Mouse (Mus musculus): Measurements from ENCODE around the gene Xaf1.

DNA sequence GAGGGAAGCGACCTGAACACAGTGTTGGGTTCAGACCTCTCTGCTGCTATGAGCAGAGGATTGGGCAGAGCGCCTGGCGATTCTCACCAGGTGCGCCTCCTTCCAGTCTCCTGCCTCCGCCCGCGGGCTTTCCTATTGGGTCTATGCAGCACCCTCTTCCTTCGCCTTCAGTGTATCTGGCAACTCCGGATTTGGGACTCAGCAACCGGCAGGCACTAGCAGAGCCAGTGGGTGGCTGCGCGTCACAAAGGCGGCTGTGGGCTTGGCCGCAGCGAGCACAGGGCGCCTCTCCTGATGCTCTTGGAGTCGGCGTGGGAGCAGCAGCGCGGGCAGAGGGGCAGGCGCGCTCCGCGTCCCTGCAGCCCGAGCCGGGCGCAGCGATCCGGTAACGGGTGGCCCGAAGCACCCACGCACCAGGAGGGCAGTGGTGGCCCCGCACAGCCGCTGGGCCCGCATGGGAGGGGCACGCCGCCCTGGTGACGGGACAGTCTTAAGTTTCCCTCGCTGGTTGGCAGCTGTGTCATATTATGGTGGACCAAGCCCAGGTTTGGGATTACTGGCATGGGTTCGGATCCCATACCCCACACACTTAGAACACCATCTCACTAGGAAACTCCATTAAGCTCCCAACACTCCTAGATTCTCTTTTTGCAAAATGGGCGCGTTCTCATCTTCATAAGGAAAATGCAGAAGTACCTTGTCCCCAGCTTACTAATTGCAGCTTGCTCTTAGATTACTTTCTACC, 12.9 kb downstream of the Xaf1 start, which contains the start of gene Fbxo39:
- no peak for TF ChIP-seq CTCF (IDR thresholded peaks at IDR 0.05; ENCODE audit: control insufficient read depth, insufficient read depth, low read length)
- TF ChIP-seq POLR2A (IDR thresholded peaks at IDR 0.05; ENCODE audit: borderline replicate concordance, control insufficient read depth, low read depth, low read length) = no peak

Data from bone marrow, adult 2 months (tissue).